Mouse (Mus musculus) CH12.LX (cell line): ENCODE results near the gene Cyp1b1.

Source experiments
- CTCF ChIP-seq, 2 experiments: IDR thresholded peaks in 1 of 2; conservative IDR thresholded peaks in 1 of 2; 2 replicates each; pipeline ENCODE4 v1.5.1; 2011 to 2012; ENCODE audit warnings: low read depth in 2 of 2, low read length in 2 of 2, improper control_type of control experiment in 1 of 2, inconsistent platforms in 1 of 2, mild to moderate bottlenecking in 1 of 2, moderate library complexity in 1 of 2
- E2F4 ChIP-seq: IDR thresholded peaks from 2 replicates; pipeline ENCODE4 v1.6.1; 2011; ENCODE audit warnings: low read depth, low read length, improper control_type of control experiment; ENCODE audit not compliant: insufficient replicate concordance
- EP300 ChIP-seq: IDR thresholded peaks from 2 replicates; pipeline ENCODE4 v1.6.1; 2011; ENCODE audit warnings: low read length, improper control_type of control experiment
- JUN ChIP-seq: IDR thresholded peaks from 2 replicates; pipeline ENCODE4 v1.6.1; 2011; ENCODE audit warnings: low read depth, mild to moderate bottlenecking, low read length, improper control_type of control experiment, moderate library complexity; ENCODE audit not compliant: insufficient read depth
- MAX ChIP-seq: IDR thresholded peaks from 2 replicates; pipeline ENCODE4 v1.6.1; 2011; ENCODE audit warnings: low read length, improper control_type of control experiment
- POLR2A ChIP-seq: IDR thresholded peaks from 2 replicates; pipeline ENCODE4 v1.6.1; 2011; ENCODE audit warnings: low read depth, mild to moderate bottlenecking, improper control_type of control experiment, low read length
- POLR2AphosphoS2 ChIP-seq: IDR thresholded peaks from 2 replicates; pipeline ENCODE4 v1.6.1; 2011; ENCODE audit warnings: low read depth, low read length, improper control_type of control experiment
- RAD21 ChIP-seq: IDR thresholded peaks from 2 replicates; pipeline ENCODE4 v1.6.1; 2011; ENCODE audit warnings: low read depth, mild to moderate bottlenecking, low read length, improper control_type of control experiment, moderate library complexity
- SIN3A ChIP-seq: IDR thresholded peaks from 2 replicates; pipeline ENCODE4 v1.6.1; 2012; ENCODE audit warnings: low read length, improper control_type of control experiment, inconsistent platforms
- UBTF ChIP-seq: IDR thresholded peaks from 2 replicates; pipeline ENCODE4 v1.6.1; 2012; ENCODE audit warnings: low read depth, mild to moderate bottlenecking, inconsistent platforms, low read length, improper control_type of control experiment, moderate library complexity
- ZKSCAN1 ChIP-seq: IDR thresholded peaks from 2 replicates; pipeline ENCODE4 v1.6.1; 2012; ENCODE audit warnings: low read depth, inconsistent platforms, low read length, improper control_type of control experiment, borderline replicate concordance

GRCm38 (mm10) chr17:79712536-79712935 is 2.3 kb downstream of the Cyp1b1 start:
- TF ChIP-seq EP300: no peak
- no peak for TF ChIP-seq CTCF (conservative IDR thresholded peaks at IDR 0.05 in 1 of 2, IDR thresholded peaks at IDR 0.05 in 1 of 2; ENCODE audit: low read depth in 2 of 2, low read length in 2 of 2)
- TF ChIP-seq RAD21: no peak
- TF ChIP-seq POLR2A: no peak
- TF ChIP-seq JUN: no peak
- no peak for TF ChIP-seq UBTF
- TF ChIP-seq ZKSCAN1: no peak
- no peak for TF ChIP-seq POLR2AphosphoS2
- no peak for TF ChIP-seq SIN3A
- no peak for TF ChIP-seq MAX
- no peak for TF ChIP-seq E2F4
